Mouse (Mus musculus) MEL (cell line): ENCODE measurements around the gene Chst4. TPM values are rescaled to one million over a fixed set of nuclear protein-coding genes. Genes with fewer than 3 reads are reported as not detected.

Experiments
- DNase-seq: peaks from one replicate; pipeline ENCODE4 v3.0.0; 2011; ENCODE audit warnings: low read depth, low spot score
- H3K27ac ChIP-seq: 2 replicates; pipeline ENCODE4 v1.5.1; 2012; ENCODE audit warnings: low read depth, mild to moderate bottlenecking, control low read depth, low read length, moderate library complexity; ENCODE audit not compliant: control insufficient read depth
- H3K27me3 ChIP-seq, 2 experiments: fragments of 150-350 bp in 1 of 2; sonication (generic) in 1 of 2; 2 replicates each; pipeline ENCODE4 v1.6.1; 2012; ENCODE audit warnings: low read length in 2 of 2, mild to moderate bottlenecking in 2 of 2, improper control_type of control experiment in 1 of 2, moderate library complexity in 1 of 2; ENCODE audit not compliant: insufficient read depth in 2 of 2, control insufficient read depth in 1 of 2
- H3K36me3 ChIP-seq, 2 experiments: 2 replicates each; pipeline ENCODE4 v1.6.1; 2012 to 2014; ENCODE audit warnings: low read length in 2 of 2, improper control_type of control experiment in 1 of 2, inconsistent platforms in 1 of 2, mild to moderate bottlenecking in 1 of 2; ENCODE audit not compliant: insufficient read depth in 2 of 2, control insufficient read depth in 1 of 2
- H3K4me1 ChIP-seq, 2 experiments: fragments of 150-350 bp in 1 of 2; sonication (generic) in 1 of 2; 2 replicates each; pipeline ENCODE4 v1.6.1; 2012; ENCODE audit warnings: low read length in 2 of 2, improper control_type of control experiment in 1 of 2, mild to moderate bottlenecking in 1 of 2; ENCODE audit not compliant: insufficient read depth in 2 of 2, control insufficient read depth in 1 of 2
- H3K4me3 ChIP-seq, 2 experiments: fragments of 150-350 bp in 1 of 2; sonication (generic) in 1 of 2; 2 replicates each; pipeline ENCODE4 v1.5.1; 2012; ENCODE audit warnings: low read depth in 2 of 2, low read length in 2 of 2, mild to moderate bottlenecking in 2 of 2, moderate library complexity in 2 of 2, control low read depth in 1 of 2, improper control_type of control experiment in 1 of 2; ENCODE audit not compliant: control insufficient read depth in 1 of 2, insufficient read depth in 1 of 2
- H3K79me2 ChIP-seq: 2 replicates; pipeline ENCODE4 v1.6.1; 2012; ENCODE audit warnings: mild to moderate bottlenecking, low read length, moderate library complexity; ENCODE audit not compliant: control insufficient read depth, poor library complexity, insufficient read depth
- H3K9ac ChIP-seq: 2 replicates; pipeline ENCODE4 v1.6.1; 2012; ENCODE audit warnings: low read depth, mild to moderate bottlenecking, control low read depth, low read length, moderate library complexity; ENCODE audit not compliant: control insufficient read depth, poor library complexity, severe bottlenecking
- H3K9me3 ChIP-seq: fragments of 150-350 bp; sonication (generic); replicated peaks from 2 replicates; pipeline ENCODE4 v1.6.1; 2012; ENCODE audit warnings: mild to moderate bottlenecking, low read length, improper control_type of control experiment, moderate library complexity; ENCODE audit not compliant: insufficient read depth
- BHLHE40 ChIP-seq: IDR thresholded peaks from 2 replicates; pipeline ENCODE4 v1.6.1; 2012; ENCODE audit warnings: low read depth, mild to moderate bottlenecking, inconsistent platforms, low read length, improper control_type of control experiment, borderline replicate concordance
- CHD1 ChIP-seq: IDR thresholded peaks from 2 replicates; pipeline ENCODE4 v1.6.1; 2012; ENCODE audit warnings: low read depth, mild to moderate bottlenecking, inconsistent platforms, low read length, improper control_type of control experiment
- CTCF ChIP-seq, 3 experiments: IDR thresholded peaks in 2 of 3; conservative IDR thresholded peaks in 1 of 3; 2 replicates each; pipeline ENCODE4 v1.5.1; 2011 to 2012; ENCODE audit warnings: low read length in 3 of 3, low read depth in 2 of 3, mild to moderate bottlenecking in 2 of 3, improper control_type of control experiment in 1 of 3, inconsistent platforms in 1 of 3, mixed read lengths in 1 of 3, moderate library complexity in 1 of 3; ENCODE audit not compliant: control insufficient read depth in 1 of 3, insufficient read depth in 1 of 3, poor library complexity in 1 of 3, severe bottlenecking in 1 of 3
- E2F4 ChIP-seq: IDR thresholded peaks from 2 replicates; pipeline ENCODE4 v1.6.1; 2011; ENCODE audit warnings: low read depth, low read length, improper control_type of control experiment, borderline replicate concordance
- ELF1 ChIP-seq: IDR thresholded peaks from 2 replicates; pipeline ENCODE4 v1.6.1; 2014; ENCODE audit warnings: low read depth, mild to moderate bottlenecking, inconsistent platforms, low read length, improper control_type of control experiment, moderate library complexity
- EP300 ChIP-seq, 2 experiments: IDR thresholded peaks; 2 replicates each; pipeline ENCODE4 v1.6.1; 2011; ENCODE audit warnings: improper control_type of control experiment in 2 of 2, low read length in 2 of 2, low read depth in 1 of 2, mild to moderate bottlenecking in 1 of 2
- ETS1 ChIP-seq: IDR thresholded peaks from 2 replicates; pipeline ENCODE4 v1.6.1; 2012; ENCODE audit warnings: low read depth, mild to moderate bottlenecking, inconsistent platforms, low read length, improper control_type of control experiment, moderate library complexity
- GABPA ChIP-seq: IDR thresholded peaks from 2 replicates; pipeline ENCODE4 v1.6.1; 2012; ENCODE audit warnings: low read depth, mild to moderate bottlenecking, inconsistent platforms, low read length, improper control_type of control experiment, moderate library complexity
- GATA1 ChIP-seq: IDR thresholded peaks from 2 replicates; pipeline ENCODE4 v1.6.1; 2011; ENCODE audit warnings: low read depth, low read length, improper control_type of control experiment
- HCFC1 ChIP-seq: IDR thresholded peaks from 2 replicates; pipeline ENCODE4 v1.6.1; 2012; ENCODE audit warnings: low read depth, mild to moderate bottlenecking, inconsistent platforms, low read length, improper control_type of control experiment, moderate library complexity
- JUND ChIP-seq: IDR thresholded peaks from 2 replicates; pipeline ENCODE4 v1.6.1; 2011; ENCODE audit warnings: low read depth, mild to moderate bottlenecking, improper control_type of control experiment, low read length
- MEF2A ChIP-seq: IDR thresholded peaks from 2 replicates; pipeline ENCODE4 v1.6.1; 2014; ENCODE audit warnings: low read depth, mild to moderate bottlenecking, inconsistent platforms, low read length, improper control_type of control experiment; ENCODE audit not compliant: poor library complexity, insufficient replicate concordance, severe bottlenecking; ENCODE audit errors: extremely low read depth
- POLR2A ChIP-seq, 2 experiments: IDR thresholded peaks; 2 replicates each; pipeline ENCODE4 v1.6.1; 2011 to 2012; ENCODE audit warnings: low read length in 2 of 2, mild to moderate bottlenecking in 2 of 2, control low read depth in 1 of 2, improper control_type of control experiment in 1 of 2, low read depth in 1 of 2, moderate library complexity in 1 of 2; ENCODE audit not compliant: control insufficient read depth in 1 of 2, insufficient read depth in 1 of 2, poor library complexity in 1 of 2
- POLR2AphosphoS5 ChIP-seq: IDR thresholded peaks from 2 replicates; pipeline ENCODE4 v1.6.1; 2012; ENCODE audit warnings: low read depth, borderline replicate concordance, mild to moderate bottlenecking, inconsistent platforms, low read length, moderate library complexity, mixed read lengths
- RAD21 ChIP-seq: IDR thresholded peaks from 2 replicates; pipeline ENCODE4 v1.6.1; 2011; ENCODE audit warnings: mild to moderate bottlenecking, low read depth, low read length, improper control_type of control experiment
- RCOR1 ChIP-seq: IDR thresholded peaks from 2 replicates; pipeline ENCODE4 v1.6.1; 2012; ENCODE audit warnings: low read depth, mild to moderate bottlenecking, inconsistent platforms, low read length, improper control_type of control experiment
- SIN3A ChIP-seq: IDR thresholded peaks from 2 replicates; pipeline ENCODE4 v1.6.1; 2012; ENCODE audit warnings: low read length, improper control_type of control experiment, inconsistent platforms
- SMC3 ChIP-seq: IDR thresholded peaks from 2 replicates; pipeline ENCODE4 v1.6.1; 2011; ENCODE audit warnings: low read depth, low read length, improper control_type of control experiment
- TAL1 ChIP-seq: IDR thresholded peaks from 2 replicates; pipeline ENCODE4 v1.6.1; 2012; ENCODE audit warnings: mild to moderate bottlenecking, inconsistent platforms, low read length, moderate library complexity, mixed read lengths
- USF2 ChIP-seq, 2 experiments: IDR thresholded peaks; 2 replicates each; pipeline ENCODE4 v1.6.1; 2011 to 2012; ENCODE audit warnings: improper control_type of control experiment in 2 of 2, low read length in 2 of 2, borderline replicate concordance in 1 of 2, inconsistent platforms in 1 of 2, low read depth in 1 of 2, mild to moderate bottlenecking in 1 of 2; ENCODE audit not compliant: insufficient read depth in 1 of 2
- ZMIZ1 ChIP-seq: IDR thresholded peaks from 2 replicates; pipeline ENCODE4 v1.6.1; 2012; ENCODE audit warnings: low read depth, mild to moderate bottlenecking, inconsistent platforms, low read length, improper control_type of control experiment, moderate library complexity
- polyA plus RNA-seq, 2 experiments: library from polyadenylated mRNA; stranded (reverse) in 1 of 2; unstranded in 1 of 2; fragments of >175 nt in 1 of 2; fragments of >200 nt in 1 of 2; gene quantifications; 2 replicates each; pipeline versions ENCODE4 v1.2.1 to v1.2.4; 2012; ENCODE audit warnings: low replicate concordance in 2 of 2, low read depth in 1 of 2; ENCODE audit not compliant: insufficient read length in 2 of 2, insufficient read depth in 1 of 2, missing spikeins in 1 of 2
- total RNA-seq: library from RNA; depleted of rRNA; stranded (reverse); fragments of 300-350 nt; gene quantifications from 2 replicates; pipeline ENCODE4 v1.2.3, GENCODE M21; 2012

Chst4 gene
- total and polyA plus RNA-seq, 3 experiments = not detected

DNA sequence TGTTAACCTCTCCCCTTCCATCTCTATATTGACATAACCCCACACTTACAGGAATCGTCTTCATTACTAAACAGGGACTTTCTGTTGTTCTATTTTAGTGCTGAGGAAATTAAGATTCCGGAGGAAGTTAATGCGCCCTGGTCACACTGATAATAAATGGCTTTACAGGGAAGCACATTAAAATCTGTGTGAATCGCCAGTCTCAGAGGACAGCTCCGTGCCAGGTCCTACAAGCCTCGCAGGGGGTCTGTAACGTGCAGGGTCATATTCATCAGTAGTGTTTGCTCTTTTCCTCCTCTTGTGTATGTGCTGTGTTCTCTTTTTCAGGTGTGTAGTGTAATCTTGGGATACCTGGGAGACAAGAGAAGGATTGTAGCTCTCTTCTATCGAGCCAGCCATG, 18.7 kb upstream of the Chst4 start:
- H3K36me3 ChIP-seq = no peaks in the 10 kb centered on the region
- H3K4me1 ChIP-seq = no peaks in the 10 kb centered on the region
- no peak for TF ChIP-seq RAD21
- no peak for TF ChIP-seq JUND
- no peak for TF ChIP-seq TAL1
- no peak for TF ChIP-seq EP300 (IDR thresholded peaks at IDR 0.05; ENCODE audit: low read depth in 1 of 2, low read length in 2 of 2)
- no peak for TF ChIP-seq ELF1
- no peak for TF ChIP-seq CTCF (IDR thresholded peaks at IDR 0.05 in 2 of 3, conservative IDR thresholded peaks at IDR 0.05 in 1 of 3; ENCODE audit: control insufficient read depth in 1 of 3, insufficient read depth in 1 of 3, low read depth in 2 of 3, low read length in 3 of 3, poor library complexity in 1 of 3, severe bottlenecking in 1 of 3)
- TF ChIP-seq ZMIZ1 = no peak
- no peak overlapping the region for H3K9ac ChIP-seq
- H3K4me3 ChIP-seq = no peak overlapping the region
- H3K79me2 ChIP-seq = no peaks in the 10 kb centered on the region
- no peak for DNase-seq
- no peak overlapping the region for H3K27ac ChIP-seq
- no peaks in the 10 kb centered on the region for H3K9me3 ChIP-seq
- no peaks in the 10 kb centered on the region for H3K27me3 ChIP-seq

DNA sequence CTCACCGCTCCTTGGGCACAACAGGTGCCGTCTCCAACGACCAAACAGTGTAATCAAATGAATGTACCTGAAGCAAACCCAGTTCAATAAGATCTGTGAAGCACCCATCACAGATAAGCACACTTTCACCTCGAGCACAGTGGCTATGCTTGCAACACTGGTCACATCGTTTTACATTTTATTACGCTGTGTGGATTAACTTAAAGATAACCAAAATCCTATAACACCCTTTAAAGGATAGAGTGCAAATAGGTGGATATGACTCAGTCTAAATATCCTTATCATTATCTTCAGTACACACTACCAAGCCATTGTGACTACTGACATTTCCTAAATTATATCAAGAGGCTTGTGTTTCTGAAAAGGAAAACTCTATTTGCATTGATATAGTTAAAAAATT, 11.7 kb upstream of the Chst4 start:
- Histone ChIP-seq H3K27ac (no peak overlapping the region), H3K36me3 (no peaks in the 10 kb centered on the region), H3K27me3 (no peaks in the 10 kb centered on the region), H3K9ac (no peak overlapping the region), H3K9me3 (no peaks in the 10 kb centered on the region), H3K4me1 (no peaks in the 10 kb centered on the region), H3K4me3 (no peak overlapping the region), H3K79me2 (no peaks in the 10 kb centered on the region)
- TF ChIP-seq SIN3A = no peak
- DNase-seq = no peak

DNA sequence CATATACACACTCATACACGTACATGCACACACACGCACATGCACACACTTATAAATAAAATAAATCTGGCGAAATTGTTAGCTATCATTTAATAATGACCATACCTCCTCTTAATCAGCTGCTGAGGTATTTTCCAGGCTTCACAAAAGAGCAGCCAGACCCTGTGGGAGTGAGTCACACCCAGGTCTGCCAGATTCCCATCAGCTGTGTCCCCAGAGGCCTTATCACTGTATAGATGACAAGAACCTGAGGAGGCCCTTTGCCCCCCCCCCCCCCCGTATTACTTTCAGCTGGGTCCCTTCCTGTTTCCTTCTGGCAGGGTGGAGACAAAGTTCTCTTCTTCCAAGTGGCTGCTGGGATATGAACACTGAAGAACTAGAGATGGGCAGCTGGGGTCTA, 969 bp upstream of the Chst4 start:
- H3K9ac ChIP-seq = no peak overlapping the region
- TF ChIP-seq E2F4 (no peak), MEF2A (no peak), POLR2A (IDR thresholded peaks at IDR 0.05; ENCODE audit: control insufficient read depth in 1 of 2, insufficient read depth in 1 of 2, low read depth in 1 of 2, low read length in 2 of 2, poor library complexity in 1 of 2) (no peak), CHD1 (no peak), POLR2AphosphoS5 (no peak), SIN3A (no peak), HCFC1 (no peak), USF2 (IDR thresholded peaks at IDR 0.05; ENCODE audit: borderline replicate concordance in 1 of 2, insufficient read depth in 1 of 2, low read depth in 1 of 2, low read length in 2 of 2) (no peak), CTCF (IDR thresholded peaks at IDR 0.05 in 2 of 3, conservative IDR thresholded peaks at IDR 0.05 in 1 of 3; ENCODE audit: control insufficient read depth in 1 of 3, insufficient read depth in 1 of 3, low read depth in 2 of 3, low read length in 3 of 3, poor library complexity in 1 of 3, severe bottlenecking in 1 of 3) (no peak), GABPA (no peak), GATA1 (no peak), EP300 (IDR thresholded peaks at IDR 0.05; ENCODE audit: low read depth in 1 of 2, low read length in 2 of 2) (no peak), ETS1 (no peak), BHLHE40 (no peak), TAL1 (no peak), SMC3 (no peak), RCOR1 (no peak)
- no peak for DNase-seq
- no peaks in the 10 kb centered on the region for H3K4me1 ChIP-seq
- no peak overlapping the region for H3K27ac ChIP-seq
- no peaks in the 10 kb centered on the region for H3K27me3 ChIP-seq
- no peak overlapping the region for H3K4me3 ChIP-seq
- H3K36me3 ChIP-seq = no peaks in the 10 kb centered on the region
- no peaks in the 10 kb centered on the region for H3K79me2 ChIP-seq
- no peaks in the 10 kb centered on the region for H3K9me3 ChIP-seq
